Mouse (Mus musculus) limb, embryonic 12.5 days (tissue): ENCODE data around the gene Ubtd1. TPM values are rescaled to one million over a fixed set of nuclear protein-coding genes. Genes with fewer than 3 reads are reported as not detected.
A peak's percentile ranks its signal among the peaks of the same experiment; 100 is the strongest.

Experiments
- ATAC-seq: fragments of 200-750 bp; cut with Nextera tagmentation; 2 replicates; pipeline ENCODE4 v1.8.0; 2017; ENCODE audit warnings: low read depth, moderate TSS enrichment; ENCODE audit not compliant: insufficient number of reproducible peaks, insufficient read depth, low FRiP score, low TSS enrichment
- H3K27ac ChIP-seq: fragments of 300-500 bp; sonication (generic); 2 replicates; pipeline ENCODE4 v1.5.1; 2016; ENCODE audit warnings: mild to moderate bottlenecking, moderate library complexity
- H3K27me3 ChIP-seq: fragments of 300-500 bp; sonication (generic); 2 replicates; pipeline ENCODE4 v1.6.1; 2016; ENCODE audit warnings: mild to moderate bottlenecking, moderate library complexity
- H3K36me3 ChIP-seq: fragments of 300-500 bp; sonication (generic); 2 replicates; pipeline ENCODE4 v1.6.1; 2016; ENCODE audit warnings: mild to moderate bottlenecking, moderate library complexity
- H3K4me1 ChIP-seq: fragments of 300-500 bp; sonication (generic); replicated peaks from 2 replicates; pipeline ENCODE4 v1.6.1; 2016
- H3K4me2 ChIP-seq: fragments of 300-500 bp; sonication (generic); 2 replicates; pipeline ENCODE4 v1.6.1; 2016; ENCODE audit warnings: mild to moderate bottlenecking, moderate library complexity
- H3K4me3 ChIP-seq: fragments of 300-500 bp; sonication (generic); replicated peaks from 2 replicates; pipeline ENCODE4 v1.5.1; 2016; ENCODE audit warnings: mild to moderate bottlenecking
- H3K9ac ChIP-seq: fragments of 300-500 bp; sonication (generic); replicated peaks from 2 replicates; pipeline ENCODE4 v1.6.1; 2016; ENCODE audit warnings: mild to moderate bottlenecking, moderate library complexity
- H3K9me3 ChIP-seq: fragments of 300-500 bp; sonication (generic); 2 replicates; pipeline ENCODE4 v1.6.1; 2016; ENCODE audit warnings: mild to moderate bottlenecking, moderate library complexity
- WGBS: fragments of 180-500 bp; shearing (Covaris S2); methylation state at CpG from one replicate; pipeline ENCODE4 v1.1.7; 2016; 5-methylcytosine and 5-hydroxymethylcytosine counted together
- polyA plus RNA-seq: library from polyadenylated mRNA; unstranded; fragments of >200 nt; fragmentation: Nextera tagmentation; extraction: Ambion mirVana; gene quantifications from 2 replicates; pipeline ENCODE4 v1.2.1, GENCODE M21; 2016

The Ubtd1 gene
- polyA plus RNA-seq: 19.1 and 19.3 TPM in 2 replicates

DNA sequence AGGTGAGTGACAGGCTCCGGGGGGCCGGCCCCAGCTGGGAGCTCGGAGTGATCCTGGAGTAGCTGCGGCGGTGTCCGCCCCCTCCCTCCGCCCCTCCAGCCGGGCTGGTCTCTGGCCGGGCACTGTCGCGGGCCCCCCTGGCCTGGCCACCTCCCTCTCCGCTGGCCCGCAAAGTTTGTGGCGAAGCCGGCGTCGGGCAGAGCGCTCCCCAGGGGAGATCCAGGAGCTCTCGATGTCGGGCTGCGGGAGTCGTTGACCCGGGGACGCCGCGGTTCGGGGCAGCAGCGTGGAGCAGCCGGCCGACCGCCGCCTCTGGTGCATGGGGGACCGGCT is at the start of gene Ubtd1:
Gene Ubtd1, plus strand, starts transcription at position 169 of the 333 bp plus-strand sequence.
- H3K27ac ChIP-seq: peak within 1 kb of the TSS; percentile 88
- no peak; the same call in 1 of the 2 replicates for ATAC-seq
- H3K27me3 ChIP-seq: peaks cover 6% of the 10 kb centered on the region; the same call in 1 of the 2 replicates
- peak within 1 kb of the TSS; percentile 85 for H3K4me2 ChIP-seq
- under 1% methylated on average over 33 of the region's 33 CpGs for WGBS
- H3K4me3 ChIP-seq: peak within 1 kb of the TSS; percentile 85
- H3K36me3 ChIP-seq: 0 out of 2 replicates have a peak, but pooled peaks cover 3% of the 10 kb centered on the region
- H3K4me1 ChIP-seq: peaks cover 44% of the 10 kb centered on the region
- H3K9me3 ChIP-seq: no peaks in the 10 kb centered on the region
- peak within 1 kb of the TSS; percentile 80 for H3K9ac ChIP-seq

DNA sequence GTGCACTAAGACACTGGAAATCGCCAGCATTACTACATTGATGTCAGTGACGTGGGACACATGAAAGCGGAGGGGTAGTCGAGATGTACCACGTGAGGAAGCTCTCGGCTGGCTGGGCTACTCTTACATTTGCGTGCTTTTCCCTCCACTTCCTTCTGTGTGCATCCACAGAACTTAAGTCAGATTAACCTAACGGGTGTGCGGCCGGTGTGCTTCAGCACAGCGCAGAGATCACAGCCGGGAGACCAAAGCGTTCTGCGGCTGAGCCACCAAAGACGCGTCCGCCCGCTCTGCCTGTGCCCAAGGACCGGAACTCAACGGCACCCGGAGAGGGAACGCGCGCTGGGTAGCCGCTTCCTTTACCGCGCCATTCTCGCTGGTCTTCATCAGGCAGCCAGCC is 48.9 kb upstream of the Ubtd1 start:
- Histone ChIP-seq H3K4me1 (peaks cover 19% of the 10 kb centered on the region), H3K27me3 (no peaks in the 10 kb centered on the region), H3K27ac (no peak overlapping the region), H3K9me3 (no peaks in the 10 kb centered on the region), H3K9ac (peak overlapping the region; percentile 83), H3K4me3 (peak overlapping the region; percentile 92), H3K4me2 (peak overlapping the region; percentile 76), H3K36me3 (peaks cover 43% of the 10 kb centered on the region)
- no peak for ATAC-seq
- under 1% methylated on average over 28 of the region's 28 CpGs for WGBS

DNA sequence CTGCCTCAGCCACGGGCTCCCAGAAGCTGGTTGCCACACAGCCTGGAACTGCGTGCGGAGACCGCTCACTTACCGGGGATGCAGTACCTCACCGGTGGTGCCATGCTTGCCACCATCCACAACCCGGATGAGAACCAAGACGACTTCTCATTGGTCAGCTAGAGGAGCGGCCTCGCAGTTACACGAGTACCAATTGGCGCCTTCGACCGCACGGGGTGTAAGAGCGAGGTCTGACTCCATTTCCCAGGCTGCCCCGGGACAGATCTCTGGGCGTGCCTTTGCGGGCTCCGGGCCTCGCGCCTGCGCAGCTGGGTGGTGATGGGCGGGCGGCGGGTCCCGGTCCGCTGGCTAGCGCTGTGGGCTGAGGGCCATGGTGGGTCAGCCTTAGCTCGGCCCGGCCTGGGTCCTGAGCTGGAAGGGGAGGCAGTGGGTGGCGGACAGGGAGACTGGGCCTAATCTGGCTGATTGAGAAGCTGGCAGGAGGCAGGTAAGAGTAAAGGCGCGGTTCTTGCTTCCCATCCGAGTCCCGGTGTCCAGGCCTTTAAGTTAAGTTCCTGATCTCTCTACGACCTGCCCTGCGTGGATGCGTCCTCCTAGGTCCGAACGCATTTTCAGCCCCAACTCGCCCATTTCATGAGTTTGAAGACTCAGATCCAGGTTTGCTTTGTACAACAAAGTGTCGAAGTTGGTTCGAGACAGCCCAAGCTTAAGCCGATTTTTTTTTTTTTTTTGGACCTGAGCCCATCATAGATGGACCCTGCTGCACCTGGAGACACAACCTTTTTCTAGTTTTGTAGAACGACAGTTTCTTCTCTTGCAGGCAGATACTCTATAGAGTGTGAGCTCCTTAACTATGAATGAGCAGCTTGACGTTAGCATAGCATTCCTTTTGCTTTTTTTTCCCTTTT is 48.1 kb upstream of the Ubtd1 start, which contains the start of the genes Exosc1 and Zdhhc16:
Gene Exosc1, minus strand, starts transcription at position 245 of the 908 bp plus-strand sequence.
Gene Zdhhc16, plus strand, starts transcription at position 302 of the 908 bp plus-strand sequence.
- H3K4me2 ChIP-seq: peak within 1 kb of the TSS; percentile 76
- peak; percentile 100 for ATAC-seq
- H3K27ac ChIP-seq: peak within 1 kb of the TSS; percentile 50; the same call in 1 of the 2 replicates
- H3K4me1 ChIP-seq: peaks cover 19% of the 10 kb centered on the region
- peak within 1 kb of the TSS; percentile 92 for H3K4me3 ChIP-seq
- WGBS: under 1% methylated on average over 47 of the region's 47 CpGs
- no peaks in the 10 kb centered on the region for H3K27me3 ChIP-seq
- H3K36me3 ChIP-seq: peaks cover 43% of the 10 kb centered on the region
- H3K9ac ChIP-seq: peak within 1 kb of the TSS; percentile 83
- no peaks in the 10 kb centered on the region for H3K9me3 ChIP-seq

DNA sequence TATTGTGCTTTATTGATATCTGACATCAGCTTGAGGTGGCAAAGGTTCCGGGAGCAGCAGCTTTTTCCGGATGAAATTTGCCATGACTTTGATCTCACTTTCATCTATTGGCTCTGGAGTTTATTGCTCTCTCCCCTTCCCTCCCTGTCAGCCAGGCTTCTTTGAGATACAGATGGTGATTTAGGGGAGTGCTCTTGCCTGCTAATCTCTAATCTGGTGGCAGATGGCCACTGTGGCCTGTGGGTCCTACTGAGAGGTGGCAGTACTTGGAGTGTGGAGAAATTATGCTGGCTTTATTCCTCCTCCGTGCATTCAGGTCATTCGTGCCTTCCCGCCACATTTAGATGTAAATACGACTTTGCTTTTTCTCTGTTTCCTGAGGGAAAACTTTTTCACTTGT is 47.4 kb upstream of the Ubtd1 start:
- Histone ChIP-seq H3K36me3 (peaks cover 44% of the 10 kb centered on the region), H3K27ac (no peak overlapping the region), H3K9me3 (no peaks in the 10 kb centered on the region), H3K4me1 (peaks cover 19% of the 10 kb centered on the region), H3K4me2 (peak overlapping the region; percentile 76), H3K4me3 (peak overlapping the region; percentile 92), H3K9ac (peak overlapping the region; percentile 83), H3K27me3 (no peaks in the 10 kb centered on the region)
- 10% methylated on average over 6 of the region's 6 CpGs for WGBS
- no peak for ATAC-seq

DNA sequence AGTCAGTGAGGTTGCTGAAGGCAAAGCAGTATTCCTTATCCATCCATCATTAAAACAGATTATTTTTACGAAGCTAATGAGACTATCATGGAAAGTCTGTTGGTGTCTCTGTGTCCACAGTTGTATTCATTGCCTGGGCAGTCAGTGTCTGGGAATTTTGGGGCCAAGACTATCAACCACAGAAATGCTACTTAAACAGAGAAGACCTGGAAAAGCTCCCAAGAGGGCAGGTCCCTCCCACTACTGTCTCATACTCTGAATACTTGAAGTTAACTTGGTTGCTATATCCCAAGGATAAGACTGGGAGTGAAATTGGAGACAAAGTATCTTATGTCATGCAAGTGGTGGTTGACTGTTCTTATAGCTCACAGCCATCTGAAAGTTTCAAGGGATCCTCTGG is 45.6 kb upstream of the Ubtd1 start:
- ATAC-seq: no peak
- Histone ChIP-seq H3K4me3 (no peak overlapping the region), H3K27ac (no peak overlapping the region), H3K9ac (no peak overlapping the region), H3K36me3 (peaks cover 48% of the 10 kb centered on the region), H3K27me3 (no peaks in the 10 kb centered on the region), H3K4me2 (no peak overlapping the region), H3K4me1 (peaks cover 19% of the 10 kb centered on the region), H3K9me3 (no peaks in the 10 kb centered on the region)
- 94% methylated on average over 1 of the region's 1 CpGs for WGBS

DNA sequence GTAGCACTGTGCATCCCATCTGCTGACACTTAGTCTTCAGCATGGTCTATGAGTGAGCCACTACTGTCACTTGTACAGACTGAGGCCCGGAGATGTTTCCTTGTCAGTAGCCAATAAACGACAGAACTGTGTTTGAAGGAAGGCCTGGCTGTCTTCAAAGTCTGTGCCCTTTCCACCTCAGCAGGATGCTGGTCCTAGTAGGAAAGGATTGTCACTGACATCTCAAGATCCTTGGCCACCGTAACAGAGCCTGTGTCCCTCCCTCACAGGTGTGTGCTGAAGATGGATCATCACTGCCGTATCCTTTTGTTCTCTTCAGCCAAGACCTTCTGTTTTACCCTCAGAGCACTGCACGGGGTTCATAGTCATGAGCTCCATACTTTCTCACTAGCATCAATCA is 43.0 kb upstream of the Ubtd1 start:
- 89% methylated on average over 5 of the region's 5 CpGs for WGBS
- H3K27me3 ChIP-seq: no peaks in the 10 kb centered on the region
- no peak overlapping the region for H3K9ac ChIP-seq
- ATAC-seq: no peak
- no peak overlapping the region for H3K4me2 ChIP-seq
- H3K4me3 ChIP-seq: no peak overlapping the region
- no peaks in the 10 kb centered on the region for H3K9me3 ChIP-seq
- peaks cover 9% of the 10 kb centered on the region for H3K4me1 ChIP-seq
- no peak overlapping the region for H3K27ac ChIP-seq
- H3K36me3 ChIP-seq: peaks cover 69% of the 10 kb centered on the region

DNA sequence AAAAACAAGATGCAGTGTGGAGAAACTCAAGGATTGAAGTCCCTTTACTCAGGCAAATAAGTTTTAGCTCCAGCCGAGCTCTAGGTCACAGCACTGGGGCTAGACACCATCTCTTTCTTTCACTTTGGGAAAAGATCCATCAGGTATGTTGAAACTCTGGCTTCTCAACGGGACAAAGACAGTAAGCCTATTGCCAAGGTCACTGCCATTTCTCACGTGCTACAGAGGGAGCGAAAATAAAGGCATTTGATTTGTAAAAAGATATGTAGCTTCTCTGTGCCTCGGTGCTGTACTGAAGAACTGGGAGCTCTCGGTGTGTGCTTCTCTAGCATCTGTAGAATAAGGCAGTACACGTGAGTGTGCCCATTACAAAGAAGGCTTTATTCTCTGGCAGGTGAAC is 37.7 kb upstream of the Ubtd1 start:
- H3K9ac ChIP-seq: no peak overlapping the region
- 90% methylated on average over 7 of the region's 7 CpGs for WGBS
- no peak overlapping the region for H3K4me3 ChIP-seq
- no peaks in the 10 kb centered on the region for H3K27me3 ChIP-seq
- no peaks in the 10 kb centered on the region for H3K4me1 ChIP-seq
- no peak overlapping the region for H3K4me2 ChIP-seq
- no peaks in the 10 kb centered on the region for H3K9me3 ChIP-seq
- no peak for ATAC-seq
- H3K27ac ChIP-seq: no peak overlapping the region
- H3K36me3 ChIP-seq: peaks cover 98% of the 10 kb centered on the region

DNA sequence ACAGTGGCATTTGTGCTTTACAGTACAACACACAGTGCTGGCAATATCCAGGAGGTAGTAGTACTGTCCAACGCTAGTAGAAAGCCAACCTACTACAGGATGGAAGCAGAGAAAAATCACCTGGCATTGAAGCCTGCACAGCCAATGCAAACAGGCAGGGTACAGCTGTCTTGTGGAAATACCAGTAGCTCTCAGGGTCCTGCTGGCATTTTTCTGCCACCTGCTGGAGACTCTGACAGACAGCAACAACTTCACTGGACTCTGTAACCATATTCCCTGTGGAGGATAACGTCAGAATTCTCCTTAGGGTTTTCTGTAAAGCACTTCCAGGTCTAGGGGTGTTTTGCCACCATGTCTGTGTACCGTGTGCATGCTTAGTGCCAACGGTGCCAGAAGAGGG is 29.3 kb upstream of the Ubtd1 start:
- WGBS: 82% methylated on average over 4 of the region's 4 CpGs
- Histone ChIP-seq H3K4me2 (no peak overlapping the region), H3K9ac (no peak overlapping the region), H3K9me3 (no peaks in the 10 kb centered on the region), H3K27ac (no peak overlapping the region), H3K27me3 (no peaks in the 10 kb centered on the region), H3K4me1 (no peaks in the 10 kb centered on the region), H3K4me3 (no peak overlapping the region), H3K36me3 (peaks cover 100% of the 10 kb centered on the region)
- ATAC-seq: no peak

DNA sequence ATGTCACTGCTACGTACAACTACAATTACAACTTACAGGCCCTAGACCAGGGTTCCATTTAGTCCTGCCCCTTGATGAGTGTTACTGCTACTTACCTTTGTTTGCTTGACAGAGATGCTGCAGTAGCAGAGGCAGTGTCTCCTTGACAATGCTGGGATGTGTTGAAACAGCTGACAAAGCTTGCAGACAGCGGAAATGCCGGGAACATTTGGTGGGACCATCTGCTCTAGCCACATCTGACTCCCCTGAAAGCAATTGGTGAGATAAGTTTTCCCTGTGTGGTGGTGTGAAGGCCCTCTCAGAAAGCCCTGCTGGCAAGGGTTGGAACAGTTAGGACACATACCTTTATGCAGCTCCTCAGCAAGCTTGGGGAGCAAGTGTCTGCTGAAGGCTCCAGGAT is 28.0 kb upstream of the Ubtd1 start:
- Histone ChIP-seq H3K9ac (no peak overlapping the region), H3K4me1 (no peaks in the 10 kb centered on the region), H3K4me2 (no peak overlapping the region), H3K27ac (no peak overlapping the region), H3K9me3 (no peaks in the 10 kb centered on the region), H3K4me3 (no peak overlapping the region), H3K36me3 (peaks cover 100% of the 10 kb centered on the region), H3K27me3 (no peaks in the 10 kb centered on the region)
- 84% methylated on average over 3 of the region's 3 CpGs for WGBS
- ATAC-seq: no peak

DNA sequence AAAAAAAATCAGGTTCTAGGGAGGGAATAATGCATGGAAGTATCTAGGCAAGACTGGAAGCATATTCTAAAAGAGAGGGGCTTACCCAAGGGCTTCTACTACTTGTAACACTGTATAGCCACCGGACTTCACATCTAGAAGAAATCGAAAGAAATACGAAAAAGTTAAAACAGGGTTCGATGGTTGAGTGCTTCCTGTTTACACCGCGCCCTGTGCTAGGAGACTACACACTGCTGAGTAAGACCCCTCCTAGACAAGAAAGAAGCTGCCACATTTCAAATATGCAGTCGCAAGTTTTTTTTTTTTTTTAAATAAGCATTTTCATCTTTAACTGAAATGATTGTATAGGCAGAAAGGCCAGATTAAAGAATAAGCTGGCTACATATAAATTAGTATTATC is 11.9 kb upstream of the Ubtd1 start:
- H3K4me2 ChIP-seq: no peak overlapping the region
- H3K27me3 ChIP-seq: no peaks in the 10 kb centered on the region
- H3K4me3 ChIP-seq: no peak overlapping the region
- 96% methylated on average over 7 of the region's 7 CpGs for WGBS
- no peak for ATAC-seq
- H3K36me3 ChIP-seq: peaks cover 50% of the 10 kb centered on the region
- no peak overlapping the region for H3K9ac ChIP-seq
- no peak overlapping the region for H3K27ac ChIP-seq
- no peaks in the 10 kb centered on the region for H3K9me3 ChIP-seq
- H3K4me1 ChIP-seq: no peaks in the 10 kb centered on the region

DNA sequence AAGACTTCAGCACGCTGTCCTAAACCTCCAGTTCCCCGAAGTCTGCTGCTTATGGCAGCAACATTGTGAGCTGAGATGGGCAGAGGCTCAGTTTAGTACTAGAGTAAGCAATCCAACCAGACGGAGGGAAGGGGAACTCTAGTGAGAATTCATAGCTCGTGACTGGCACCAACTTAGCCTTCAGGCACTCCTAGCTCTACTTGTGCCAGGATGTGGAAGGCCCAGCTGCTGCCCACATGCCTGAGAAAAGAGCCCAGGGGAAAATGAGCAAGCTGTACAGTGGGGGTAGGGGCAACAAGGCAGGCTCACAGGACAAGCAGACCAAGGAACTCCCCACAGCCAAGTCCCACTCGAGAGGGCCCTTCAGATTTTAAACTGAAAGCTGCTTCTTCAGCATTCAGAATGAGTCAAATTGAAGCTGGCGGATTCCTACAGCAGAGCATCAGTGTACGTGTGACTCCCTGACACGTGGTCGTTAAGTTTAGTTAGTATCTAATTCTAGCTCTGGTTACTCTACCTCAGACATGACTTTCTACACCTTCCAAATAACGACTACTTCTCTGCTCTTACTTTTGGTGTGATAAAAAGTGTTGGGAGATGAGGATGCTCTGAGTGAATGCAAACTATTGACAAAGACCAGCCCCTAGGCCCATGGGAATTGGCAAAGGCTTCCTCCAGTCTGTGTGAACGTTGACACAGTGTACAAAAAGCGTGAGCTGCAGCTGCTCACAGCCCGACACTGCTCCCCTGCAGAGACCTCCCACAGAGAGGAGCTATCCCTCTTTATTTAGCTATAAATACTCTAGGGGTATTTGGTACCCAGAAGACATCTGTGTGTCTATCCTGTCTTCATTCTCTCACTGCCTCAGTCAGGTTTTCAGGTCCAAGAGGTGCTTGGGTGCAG is 7.4 kb upstream of the Ubtd1 start:
- no peak for ATAC-seq
- H3K27ac ChIP-seq: no peak overlapping the region
- peaks cover 22% of the 10 kb centered on the region for H3K4me1 ChIP-seq
- no peak overlapping the region for H3K4me2 ChIP-seq
- H3K9me3 ChIP-seq: no peaks in the 10 kb centered on the region
- H3K27me3 ChIP-seq: no peaks in the 10 kb centered on the region
- no peak overlapping the region for H3K9ac ChIP-seq
- WGBS: 68% methylated on average over 13 of the region's 13 CpGs
- no peak overlapping the region for H3K4me3 ChIP-seq
- H3K36me3 ChIP-seq: peaks cover 12% of the 10 kb centered on the region
